Mouse (Mus musculus): Measurements from ENCODE around the gene Spats1.

- TF ChIP-seq CTCF (IDR thresholded peaks at IDR 0.05; ENCODE audit: control insufficient read depth, insufficient read depth, insufficient read length) (no peak), MAX (IDR thresholded peaks at IDR 0.05) (no peak), FOSL1 (IDR thresholded peaks at IDR 0.05; ENCODE audit: insufficient read depth, low read length, poor library complexity, severe bottlenecking) (no peak), MYOD1 (IDR thresholded peaks at IDR 0.05; ENCODE audit: control insufficient read depth, insufficient read length, low read depth) (no peak), USF1 (IDR thresholded peaks at IDR 0.05; ENCODE audit: low read depth) (no peak), MYOG (IDR thresholded peaks at IDR 0.05; ENCODE audit: control insufficient read depth, extremely low read depth, insufficient read length) (no peak)
These were observed 17.7 kb downstream of the Spats1 start for GRCm38 (mm10) chr17:45457487-45457886.

All from C2C12 (cell line).